Mouse (Mus musculus): ENCODE measurements around the gene Pgam2.

DNA sequence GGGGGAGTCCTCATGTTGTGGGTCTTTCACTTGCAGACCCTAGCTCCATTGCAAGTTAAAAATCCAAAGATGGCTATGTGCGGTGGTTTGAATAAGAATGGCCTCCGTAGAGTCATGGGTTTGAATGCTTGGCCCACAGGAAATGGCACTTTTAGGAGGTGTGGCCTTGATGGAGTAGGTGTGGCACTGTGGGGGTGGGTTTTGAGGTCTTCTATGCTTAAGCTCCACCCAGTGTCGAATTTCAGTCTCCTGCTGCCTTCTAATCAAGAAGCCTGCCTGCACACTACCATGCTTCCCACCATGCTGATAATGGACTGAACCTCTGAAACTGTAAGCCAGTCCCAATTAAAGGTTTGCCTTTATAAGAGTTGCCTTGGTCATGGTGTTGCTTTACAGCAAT lies 39.6 kb upstream of the Pgam2 start:
- TF ChIP-seq CTCF (conservative IDR thresholded peaks at IDR 0.05; ENCODE audit: insufficient read depth, insufficient read length, low read depth, low read length): no peak
- no peak for TF ChIP-seq POLR2A (IDR thresholded peaks at IDR 0.05; ENCODE audit: low read depth, low read length)

Data from kidney, adult 2 months (tissue).